Mouse (Mus musculus) megakaryocyte, embryonic 14.5 days (primary cell): ENCODE measurements at regions not wholly inside any gene's neighbourhood (a gene's known extent, or its start where the extent isn't known, plus 50 kb on each side); places are given as distances from the start of the nearest gene placed in this dataset.

Experiments used
- FLI1 ChIP-seq: IDR thresholded peaks from 2 replicates; pipeline ENCODE4 v1.6.1; 2012; ENCODE audit warnings: low read length, inconsistent platforms, mixed read lengths
- GATA1 ChIP-seq: IDR thresholded peaks from 3 replicates; pipeline ENCODE4 v1.6.1; 2012; ENCODE audit warnings: mixed read lengths, low read length, inconsistent platforms, borderline replicate concordance

GRCm38 (mm10) chr8:89383781-89384180 lies 339.8 kb upstream of the Sall1 start:
- TF ChIP-seq GATA1 (no peak), FLI1 (no peak)
